Mouse (Mus musculus) intestine, postnatal 0 days (tissue): Measurements from ENCODE around the gene Dock1. TPM values are rescaled to one million over a fixed set of nuclear protein-coding genes. Genes with fewer than 3 reads are reported as not detected.

Source experiments
- ATAC-seq: fragments of 200-750 bp; cut with Nextera tagmentation; 2 replicates; pipeline ENCODE4 v1.8.0; 2017; ENCODE audit warnings: mild to moderate bottlenecking, moderate TSS enrichment, moderate library complexity
- H3K27ac ChIP-seq: fragments of 300-500 bp; sonication (generic); 2 replicates; pipeline ENCODE4 v1.5.1; 2014; ENCODE audit warnings: mild to moderate bottlenecking, low read depth, low read length, moderate library complexity
- H3K27me3 ChIP-seq: fragments of 300-500 bp; sonication (generic); replicated peaks from 2 replicates; pipeline ENCODE4 v1.6.1; 2014; ENCODE audit warnings: low read length, mixed read lengths; ENCODE audit not compliant: control insufficient read depth, insufficient read depth
- H3K36me3 ChIP-seq: fragments of 300-500 bp; sonication (generic); 2 replicates; pipeline ENCODE4 v1.6.1; 2014; ENCODE audit warnings: mild to moderate bottlenecking, moderate library complexity; ENCODE audit not compliant: control insufficient read depth, insufficient read depth
- H3K4me1 ChIP-seq: fragments of 300-500 bp; sonication (generic); replicated peaks from 2 replicates; pipeline ENCODE4 v1.6.1; 2014; ENCODE audit warnings: antibody characterized with exemption, low read length, mixed read lengths; ENCODE audit not compliant: control insufficient read depth, insufficient read depth
- H3K4me2 ChIP-seq: fragments of 300-500 bp; sonication (generic); replicated peaks from 2 replicates; pipeline ENCODE4 v1.6.1; 2014; ENCODE audit warnings: low read depth, mild to moderate bottlenecking, moderate library complexity
- H3K4me3 ChIP-seq: fragments of 300-500 bp; sonication (generic); 2 replicates; pipeline ENCODE4 v1.5.1; 2014; ENCODE audit warnings: low read depth, low read length
- H3K9ac ChIP-seq: fragments of 300-500 bp; sonication (generic); 2 replicates; pipeline ENCODE4 v1.6.1; 2014; ENCODE audit warnings: mild to moderate bottlenecking, low read depth, low read length
- H3K9me3 ChIP-seq: fragments of 300-500 bp; sonication (generic); 2 replicates; pipeline ENCODE4 v1.6.1; 2016; ENCODE audit warnings: mixed run types; ENCODE audit not compliant: control insufficient read depth
- CTCF ChIP-seq: sonication (generic); IDR thresholded peaks from 2 replicates; pipeline ENCODE4 v1.5.1; 2016; ENCODE audit warnings: low read depth, mild to moderate bottlenecking, control low read depth, antibody characterized with exemption, moderate library complexity
- WGBS: fragments of 180-500 bp; shearing (Covaris S2); extraction: QIAGEN DNeasy Blood & Tissue Kit; methylation state at CpG from one replicate; pipeline ENCODE4 v1.1.7; 2014; 5-methylcytosine and 5-hydroxymethylcytosine counted together
- polyA plus RNA-seq: library from polyadenylated mRNA; unstranded; fragments of >200 nt; fragmentation: Nextera tagmentation; extraction: Ambion mirVana; gene quantifications from 2 replicates; pipeline ENCODE4 v1.2.1, GENCODE M21; 2015

The Dock1 gene
- polyA plus RNA-seq, 1 experiment from 2014 or later = 8.7 TPM

- Histone ChIP-seq H3K36me3 (no peaks in the 10 kb centered on the region), H3K9me3 (no peaks in the 10 kb centered on the region), H3K4me1 (peaks cover 17% of the 10 kb centered on the region), H3K4me2 (no peak overlapping the region), H3K27me3 (no peaks in the 10 kb centered on the region), H3K9ac (no peak overlapping the region), H3K27ac (no peak overlapping the region), H3K4me3 (no peak overlapping the region)
- no peak for TF ChIP-seq CTCF
- ATAC-seq = no peak
- 94% methylated on average over 4 of the region's 4 CpGs for WGBS
Observed at GRCm38 (mm10) chr7:134667271-134667702, 3.2 kb upstream of the Dock1 start.

GRCm38 (mm10) chr7:134669474-134670311, 761 bp upstream of the Dock1 start:
- Histone ChIP-seq H3K9ac (no peak overlapping the region), H3K27me3 (no peaks in the 10 kb centered on the region), H3K36me3 (no peaks in the 10 kb centered on the region), H3K4me2 (peak overlapping the region; percentile 87), H3K4me3 (peak overlapping the region; percentile 94), H3K9me3 (no peaks in the 10 kb centered on the region), H3K4me1 (peaks cover 9% of the 10 kb centered on the region; the same call in 1 of the 2 replicates), H3K27ac (no peak overlapping the region)
- WGBS = 83% methylated on average over 14 of the region's 14 CpGs
- no peak for TF ChIP-seq CTCF
- no peak for ATAC-seq

GRCm38 (mm10) chr7:134671003-134671461, 578 bp downstream of the Dock1 start:
- no peak for TF ChIP-seq CTCF
- H3K9ac ChIP-seq = peak overlapping the region; percentile 80
- H3K4me2 ChIP-seq = peak overlapping the region; percentile 87
- H3K4me3 ChIP-seq = peak overlapping the region; percentile 94
- 4% methylated on average over 28 of the region's 28 CpGs for whole genome bisulfite sequencing
- H3K27ac ChIP-seq = peak overlapping the region; percentile 84
- no peaks in the 10 kb centered on the region for H3K9me3 ChIP-seq
- H3K4me1 ChIP-seq = peaks cover 9% of the 10 kb centered on the region; the same call in 1 of the 2 replicates
- no peaks in the 10 kb centered on the region for H3K27me3 ChIP-seq
- peak; percentile 37; the same call in 1 of the 2 replicates for ATAC-seq
- H3K36me3 ChIP-seq = no peaks in the 10 kb centered on the region

GRCm38 (mm10) chr7:134671467-134671901, 1.0 kb downstream of the Dock1 start:
- H3K9ac ChIP-seq = peak overlapping the region; percentile 80
- no peaks in the 10 kb centered on the region for H3K27me3 ChIP-seq
- no peaks in the 10 kb centered on the region for H3K36me3 ChIP-seq
- ATAC-seq = no peak
- peaks cover 9% of the 10 kb centered on the region; the same call in 1 of the 2 replicates for H3K4me1 ChIP-seq
- peak overlapping the region; percentile 87 for H3K4me2 ChIP-seq
- peak overlapping the region; percentile 84; the same call in 1 of the 2 replicates for H3K27ac ChIP-seq
- WGBS = 12% methylated on average over 7 of the region's 7 CpGs
- TF ChIP-seq CTCF = no peak
- peak overlapping the region; percentile 94 for H3K4me3 ChIP-seq
- no peaks in the 10 kb centered on the region for H3K9me3 ChIP-seq

- Histone ChIP-seq H3K4me2 (no peak overlapping the region), H3K4me3 (no peak overlapping the region), H3K27ac (no peak overlapping the region), H3K27me3 (no peaks in the 10 kb centered on the region), H3K9me3 (no peaks in the 10 kb centered on the region), H3K4me1 (peaks cover 9% of the 10 kb centered on the region; the same call in 1 of the 2 replicates), H3K9ac (no peak overlapping the region), H3K36me3 (no peaks in the 10 kb centered on the region)
- 73% methylated on average over 5 of the region's 5 CpGs for WGBS
- no peak for ATAC-seq
- TF ChIP-seq CTCF = no peak
Observed at GRCm38 (mm10) chr7:134673135-134673534, 2.7 kb downstream of the Dock1 start.

- TF ChIP-seq CTCF = no peak
- no peak for ATAC-seq
- Histone ChIP-seq H3K27ac (no peak overlapping the region), H3K36me3 (no peaks in the 10 kb centered on the region), H3K27me3 (no peaks in the 10 kb centered on the region), H3K4me1 (peaks cover 9% of the 10 kb centered on the region; the same call in 1 of the 2 replicates), H3K9ac (no peak overlapping the region), H3K4me2 (no peak overlapping the region), H3K4me3 (no peak overlapping the region), H3K9me3 (no peaks in the 10 kb centered on the region)
- WGBS = 62% methylated on average over 9 of the region's 9 CpGs
Observed at GRCm38 (mm10) chr7:134673952-134674351, 3.5 kb downstream of the Dock1 start.
